Mouse (Mus musculus) forebrain, embryonic 14.5 days (tissue): ENCODE measurements at regions not wholly inside any gene's neighbourhood (a gene's known extent, or its start where the extent isn't known, plus 50 kb on each side); places are given as distances from the start of the nearest gene placed in this dataset.

Experiments used
- ATAC-seq: fragments of 200-750 bp; cut with Nextera tagmentation; 2 replicates; pipeline ENCODE4 v1.8.0; 2017; ENCODE audit warnings: mild to moderate bottlenecking, moderate library complexity
- DNase-seq: peaks from one replicate; pipeline ENCODE4 v3.0.0-alpha.2; 2015; ENCODE audit warnings: low spot score
- H3K27ac ChIP-seq: fragments of 300-500 bp; sonication (generic); 2 replicates; pipeline ENCODE4 v1.5.1; 2014; ENCODE audit warnings: low read depth, mild to moderate bottlenecking, control low read depth, low read length, moderate library complexity
- H3K27me3 ChIP-seq: fragments of 300-500 bp; sonication (generic); replicated peaks from 2 replicates; pipeline ENCODE4 v1.6.1; 2014; ENCODE audit warnings: low read length, control low read depth, mixed read lengths; ENCODE audit not compliant: control insufficient read depth, insufficient read depth
- H3K36me3 ChIP-seq: fragments of 300-500 bp; sonication (generic); 2 replicates; pipeline ENCODE4 v1.6.1; 2014; ENCODE audit warnings: low read length, control low read depth; ENCODE audit not compliant: control insufficient read depth, insufficient read depth
- H3K4me1 ChIP-seq: fragments of 300-500 bp; sonication (generic); 2 replicates; pipeline ENCODE4 v1.6.1; 2014; ENCODE audit warnings: antibody characterized with exemption, low read length, control low read depth; ENCODE audit not compliant: control insufficient read depth, insufficient read depth
- H3K4me2 ChIP-seq: fragments of 300-500 bp; sonication (generic); 2 replicates; pipeline ENCODE4 v1.6.1; 2014; ENCODE audit warnings: mild to moderate bottlenecking, control low read depth, low read length
- H3K4me3 ChIP-seq: fragments of 300-500 bp; sonication (generic); 2 replicates; pipeline ENCODE4 v1.5.1; 2014; ENCODE audit warnings: low read depth, low read length, control low read depth
- H3K9ac ChIP-seq: fragments of 300-500 bp; sonication (generic); 2 replicates; pipeline ENCODE4 v1.6.1; 2014; ENCODE audit warnings: mild to moderate bottlenecking, low read length, control low read depth, moderate library complexity
- H3K9me3 ChIP-seq: fragments of 300-500 bp; sonication (generic); replicated peaks from 2 replicates; pipeline ENCODE4 v1.6.1; 2016; ENCODE audit warnings: low read length, control low read depth, mixed read lengths; ENCODE audit not compliant: control insufficient read depth
- WGBS: fragments of 180-500 bp; shearing (Covaris S2); extraction: QIAGEN DNeasy Blood & Tissue Kit; methylation state at CpG from one replicate; pipeline ENCODE4 v1.1.7; 2014; 5-methylcytosine and 5-hydroxymethylcytosine counted together

DNA sequence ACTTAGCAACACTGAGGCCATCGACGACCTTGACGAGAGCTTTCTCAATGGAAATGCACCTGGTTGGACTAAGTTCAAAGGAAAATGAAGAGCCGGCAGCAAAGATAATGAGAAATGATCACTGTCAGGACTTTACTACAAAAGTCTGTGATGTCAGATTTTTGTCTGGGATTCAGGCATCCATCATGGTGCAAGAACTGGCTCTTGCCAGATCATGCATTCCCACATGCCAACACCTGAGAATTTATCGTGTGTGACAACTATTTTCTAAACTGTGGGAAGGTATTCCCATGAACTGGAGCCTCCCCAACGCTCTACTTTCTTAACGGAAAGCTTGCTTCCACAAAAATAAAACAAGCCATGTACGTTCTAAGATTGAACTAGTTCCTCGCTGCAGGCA, 58.1 kb downstream of the Irx6 start:
- H3K27ac ChIP-seq = no peak overlapping the region

GRCm38 (mm10) chr8:92735646-92736045, 61.6 kb downstream of the Irx6 start:
- no peaks in the 10 kb centered on the region for H3K36me3 ChIP-seq
- H3K9ac ChIP-seq = no peak overlapping the region
- no peak for ATAC-seq
- H3K27me3 ChIP-seq = peaks cover 6% of the 10 kb centered on the region
- H3K4me1 ChIP-seq = 0 out of 2 replicates have a peak, but pooled peaks cover 2% of the 10 kb centered on the region
- 10% methylated on average over 9 of the region's 9 CpGs for WGBS
- no peak overlapping the region for H3K27ac ChIP-seq
- no peak overlapping the region for H3K4me3 ChIP-seq
- no peaks in the 10 kb centered on the region for H3K9me3 ChIP-seq
- no peak overlapping the region for H3K4me2 ChIP-seq
- DNase-seq = peak; percentile 52

More for the DNA sequence above, 58.1 kb downstream of the Irx6 start:
- Histone ChIP-seq H3K4me1 (0 out of 2 replicates have a peak, but pooled peaks cover 2% of the 10 kb centered on the region), H3K4me2 (no peak overlapping the region), H3K9me3 (no peaks in the 10 kb centered on the region), H3K4me3 (no peak overlapping the region), H3K9ac (no peak overlapping the region), H3K36me3 (no peaks in the 10 kb centered on the region), H3K27me3 (peaks cover 6% of the 10 kb centered on the region)
- WGBS = 92% methylated on average over 9 of the region's 9 CpGs
- no peak for DNase-seq
- no peak for ATAC-seq

DNA sequence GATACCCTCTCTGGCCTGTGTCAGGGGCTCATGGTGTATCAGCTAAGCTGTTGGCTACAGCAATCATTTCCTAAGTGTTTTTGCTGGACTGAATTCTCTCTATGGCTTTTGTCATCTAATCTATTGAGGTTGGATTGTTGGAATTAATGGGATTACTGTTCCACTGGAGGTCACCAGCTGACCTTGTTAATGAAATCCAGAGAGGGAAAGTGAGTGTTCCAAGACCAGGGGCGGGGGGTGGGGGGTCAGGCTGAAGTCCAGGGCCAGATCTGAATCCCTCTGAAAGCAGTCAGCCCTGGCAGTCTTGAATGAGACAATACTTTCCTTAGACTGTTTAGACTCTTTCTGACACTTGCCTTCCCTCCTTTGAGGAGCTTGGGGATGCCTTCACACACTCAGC, 64.0 kb downstream of the Irx6 start:
- 16% methylated on average over 1 of the region's 1 CpGs for WGBS
- DNase-seq = no peak

GRCm38 (mm10) chr8:92740286-92740808, 66.3 kb downstream of the Irx6 start:
- Histone ChIP-seq H3K9ac (no peak overlapping the region), H3K4me1 (peaks cover 8% of the 10 kb centered on the region; the same call in 1 of the 2 replicates), H3K9me3 (no peaks in the 10 kb centered on the region), H3K27ac (no peak overlapping the region), H3K36me3 (no peaks in the 10 kb centered on the region), H3K4me3 (no peak overlapping the region), H3K27me3 (0 out of 2 replicates have a peak, but pooled peaks cover 2% of the 10 kb centered on the region), H3K4me2 (no peak overlapping the region)
- DNase-seq = peak; percentile 28
- 59% methylated on average over 9 of the region's 9 CpGs for WGBS
- ATAC-seq = no peak

More for the DNA sequence above, 64.0 kb downstream of the Irx6 start:
- peaks cover 6% of the 10 kb centered on the region for H3K27me3 ChIP-seq
- H3K27ac ChIP-seq = no peak overlapping the region
- no peaks in the 10 kb centered on the region for H3K9me3 ChIP-seq
- no peak for ATAC-seq
- H3K4me1 ChIP-seq = peaks cover 8% of the 10 kb centered on the region; the same call in 1 of the 2 replicates
- H3K4me3 ChIP-seq = no peak overlapping the region
- H3K9ac ChIP-seq = no peak overlapping the region
- no peaks in the 10 kb centered on the region for H3K36me3 ChIP-seq
- no peak overlapping the region for H3K4me2 ChIP-seq

GRCm38 (mm10) chr8:92741836-92742235, 67.7 kb downstream of the Irx6 start:
- Histone ChIP-seq H3K27me3 (no peaks in the 10 kb centered on the region), H3K4me3 (no peak overlapping the region), H3K27ac (no peak overlapping the region), H3K9ac (no peak overlapping the region), H3K4me2 (no peak overlapping the region), H3K4me1 (peaks cover 6% of the 10 kb centered on the region; the same call in 1 of the 2 replicates), H3K9me3 (no peaks in the 10 kb centered on the region), H3K36me3 (no peaks in the 10 kb centered on the region)
- WGBS = 82% methylated on average over 3 of the region's 3 CpGs
- ATAC-seq (no peak), DNase-seq (no peak)

DNA sequence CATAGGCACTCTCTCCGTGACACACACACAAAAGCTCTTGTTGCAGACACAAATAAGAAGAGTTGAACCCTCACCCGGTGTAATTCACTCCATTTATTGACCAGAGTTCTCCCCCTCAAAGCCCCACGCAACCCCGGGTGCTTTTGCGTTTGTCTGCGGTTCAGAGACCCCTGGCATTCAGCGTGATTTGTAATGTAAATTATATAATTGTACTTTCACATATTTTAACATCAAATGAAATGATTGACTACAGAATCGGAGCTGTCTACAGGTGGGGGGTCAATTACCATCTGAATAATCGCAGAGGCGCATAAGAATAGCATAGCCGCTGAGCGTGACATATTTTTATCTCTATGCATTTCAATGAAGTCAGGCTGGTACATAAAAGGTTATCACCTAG, 69.0 kb downstream of the Irx6 start:
- peaks cover 6% of the 10 kb centered on the region; the same call in 1 of the 2 replicates for H3K4me1 ChIP-seq
- H3K4me3 ChIP-seq = no peak overlapping the region
- H3K4me2 ChIP-seq = no peak overlapping the region
- H3K27me3 ChIP-seq = no peaks in the 10 kb centered on the region
- H3K9me3 ChIP-seq = no peaks in the 10 kb centered on the region
- no peaks in the 10 kb centered on the region for H3K36me3 ChIP-seq
- ATAC-seq (no peak), DNase-seq (peak; percentile 54)
- 17% methylated on average over 12 of the region's 12 CpGs for WGBS
- H3K27ac ChIP-seq = no peak overlapping the region
- no peak overlapping the region for H3K9ac ChIP-seq

- WGBS = 62% methylated on average over 7 of the region's 7 CpGs
- H3K4me3 ChIP-seq = no peak overlapping the region
These were observed 73.0 kb downstream of the Irx6 start for GRCm38 (mm10) chr8:92747086-92747485.

DNA sequence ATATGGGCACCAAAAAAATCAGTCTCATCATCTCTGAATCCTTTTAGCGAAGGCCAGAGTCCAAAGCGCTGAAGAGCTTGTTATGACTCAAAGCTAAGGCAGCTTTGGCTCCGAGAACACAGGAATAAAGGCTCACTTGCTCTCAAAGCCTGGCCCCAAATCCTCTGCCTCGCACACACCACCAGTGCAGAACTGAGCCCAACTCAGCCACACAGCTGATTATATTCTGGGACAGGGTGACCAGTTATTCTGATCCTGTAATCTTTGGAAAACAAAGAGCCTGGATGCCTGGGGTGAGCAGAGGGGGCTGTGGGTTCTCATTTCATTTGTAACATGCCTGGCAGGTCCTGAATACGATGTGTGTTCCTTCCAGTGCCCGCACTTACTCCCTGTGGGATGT, 73.9 kb downstream of the Irx6 start:
- no peak for ATAC-seq
- Histone ChIP-seq H3K4me3 (no peak overlapping the region), H3K4me1 (peaks cover 2% of the 10 kb centered on the region; the same call in 1 of the 2 replicates), H3K9ac (no peak overlapping the region), H3K36me3 (no peaks in the 10 kb centered on the region), H3K27me3 (no peaks in the 10 kb centered on the region), H3K4me2 (no peak overlapping the region), H3K27ac (no peak overlapping the region), H3K9me3 (no peaks in the 10 kb centered on the region)
- peak; percentile 45 for DNase-seq
- 42% methylated on average over 6 of the region's 6 CpGs for WGBS

More at GRCm38 (mm10) chr8:92747086-92747485, 73.0 kb downstream of the Irx6 start:
- no peak for DNase-seq
- H3K4me2 ChIP-seq = no peak overlapping the region
- H3K9me3 ChIP-seq = no peaks in the 10 kb centered on the region
- H3K36me3 ChIP-seq = no peaks in the 10 kb centered on the region
- ATAC-seq = no peak
- peaks cover 5% of the 10 kb centered on the region; the same call in 1 of the 2 replicates for H3K4me1 ChIP-seq
- H3K27ac ChIP-seq = no peak overlapping the region
- no peaks in the 10 kb centered on the region for H3K27me3 ChIP-seq
- no peak overlapping the region for H3K9ac ChIP-seq

- H3K27me3 ChIP-seq = no peaks in the 10 kb centered on the region
- no peaks in the 10 kb centered on the region for H3K9me3 ChIP-seq
- no peak overlapping the region for H3K4me2 ChIP-seq
- ATAC-seq = no peak
- no peak overlapping the region for H3K27ac ChIP-seq
- H3K36me3 ChIP-seq = no peaks in the 10 kb centered on the region
- WGBS = 86% methylated on average over 3 of the region's 3 CpGs
- no peak for DNase-seq
- no peak overlapping the region for H3K4me3 ChIP-seq
- H3K9ac ChIP-seq = no peak overlapping the region
- H3K4me1 ChIP-seq = peaks cover 4% of the 10 kb centered on the region; the same call in 1 of the 2 replicates
These were observed 67.2 kb upstream of the Mmp2 start for GRCm38 (mm10) chr8:92759848-92760247.
